Comparison of ENCODE assay signal across 11 mouse cellular contexts in genomic region chr2:118179873-118180585, GRCm38 (mm10).
DNase-seq lines count a peak whose midpoint lies in the region; ATAC-seq and TF ChIP-seq lines count a peak whose summit lies in the region.
"Had no signal": no experiment of that assay in that cellular context is flagged by ENCODE, and none has a peak within 500 bp of the region (broad histone marks: within the 10 kb centered on the region; RNA-seq: fewer than 3 reads in every experiment).

No protein-coding gene starts in this region.

- no peak overlapping the region for H3K27ac ChIP-seq in heart, postnatal 0 days (ENCODE audit: low read depth)
- H3K27ac ChIP-seq in embryonic facial prominence, embryonic 12.5 days, result peak overlapping the region; percentile 69
- no peak overlapping the region for H3K27ac ChIP-seq in hindbrain, embryonic 16.5 days (ENCODE audit: low read depth, low read length)
- H3K27ac ChIP-seq in midbrain, embryonic 16.5 days (ENCODE audit: low read length), result no peak overlapping the region
- H3K27ac ChIP-seq: macrophage had no signal

- intact Hi-C loops in heart, postnatal 36 days (cut with DNase I), result no loop called here
- intact Hi-C loops in gastrocnemius, postnatal 36 days (cut with DNase I), result no loop called here

- DNase-seq in heart, postnatal 0 days (ENCODE audit: low spot score), result no peak
- no peak for DNase-seq in heart, postnatal 36 days
- DNase-seq in gastrocnemius, postnatal 4 days (ENCODE audit: low spot score in 2 of 2), result no peak
- DNase-seq in adrenal gland, postnatal 25 days, result no peak
- no peak for DNase-seq in gastrocnemius, postnatal 36 days

- no peaks in the 10 kb centered on the region for H3K9me3 ChIP-seq in heart, postnatal 0 days (replicated peaks; ENCODE audit: control insufficient read depth, low read length)
- no peaks in the 10 kb centered on the region for H3K9me3 ChIP-seq in embryonic facial prominence, embryonic 12.5 days
- H3K9me3 ChIP-seq in hindbrain, embryonic 16.5 days (ENCODE audit: control insufficient read depth, low read length), result no peaks in the 10 kb centered on the region
- H3K9me3 ChIP-seq in midbrain, embryonic 16.5 days (replicated peaks; ENCODE audit: control insufficient read depth, low read length, poor library complexity, severe bottlenecking), result no peaks in the 10 kb centered on the region

- TF ChIP-seq EP300 in heart, postnatal 0 days (IDR thresholded peaks at IDR 0.05; ENCODE audit: low read depth), result no peak

- no peaks in the 10 kb centered on the region for H3K4me1 ChIP-seq in heart, postnatal 0 days (ENCODE audit: control insufficient read depth, insufficient read depth)
- peaks cover 4% of the 10 kb centered on the region; the same call in 1 of the 2 replicates for H3K4me1 ChIP-seq in embryonic facial prominence, embryonic 12.5 days
- no peaks in the 10 kb centered on the region for H3K4me1 ChIP-seq in hindbrain, embryonic 16.5 days (ENCODE audit: control insufficient read depth, insufficient read depth, low read depth, low read length)
- H3K4me1 ChIP-seq in midbrain, embryonic 16.5 days (ENCODE audit: control insufficient read depth, insufficient read depth, low read length), result 0 out of 2 replicates have a peak, but pooled peaks cover 2% of the 10 kb centered on the region

- H3K4me3 ChIP-seq in heart, postnatal 0 days (ENCODE audit: low read depth, low read length), result peak overlapping the region; percentile 22; the same call in 1 of the 2 replicates
- 0 out of 2 replicates have a peak overlapping the region, but pooled peaks have one; percentile 16 for H3K4me3 ChIP-seq in embryonic facial prominence, embryonic 12.5 days
- H3K4me3 ChIP-seq in hindbrain, embryonic 16.5 days (ENCODE audit: low read length), result no peak overlapping the region
- H3K4me3 ChIP-seq in midbrain, embryonic 16.5 days (ENCODE audit: low read depth, low read length), result no peak overlapping the region
- H3K4me3 ChIP-seq: erythroblast, embryonic 14.5 days had no signal

- no peaks in the 10 kb centered on the region for H3K27me3 ChIP-seq in heart, postnatal 0 days (ENCODE audit: control insufficient read depth, insufficient read depth, low read length)
- no peaks in the 10 kb centered on the region for H3K27me3 ChIP-seq in embryonic facial prominence, embryonic 12.5 days
- no peaks in the 10 kb centered on the region for H3K27me3 ChIP-seq in hindbrain, embryonic 16.5 days (replicated peaks; ENCODE audit: control insufficient read depth, insufficient read depth, low read length)
- H3K27me3 ChIP-seq in midbrain, embryonic 16.5 days (ENCODE audit: control insufficient read depth, insufficient read depth, low read depth, low read length), result no peaks in the 10 kb centered on the region
- H3K27me3 ChIP-seq: CH12.LX had no signal

- H3K36me3 ChIP-seq in heart, postnatal 0 days (replicated peaks; ENCODE audit: control insufficient read depth, insufficient read depth, low read length), result no peaks in the 10 kb centered on the region
- no peaks in the 10 kb centered on the region for H3K36me3 ChIP-seq in embryonic facial prominence, embryonic 12.5 days
- no peaks in the 10 kb centered on the region for H3K36me3 ChIP-seq in hindbrain, embryonic 16.5 days (ENCODE audit: control insufficient read depth, insufficient read depth, low read length)
- no peaks in the 10 kb centered on the region for H3K36me3 ChIP-seq in midbrain, embryonic 16.5 days (ENCODE audit: control insufficient read depth, insufficient read depth, low read length)

- peak overlapping the region; percentile 50 for H3K4me2 ChIP-seq in heart, postnatal 0 days (ENCODE audit: low read depth, low read length)
- H3K4me2 ChIP-seq in embryonic facial prominence, embryonic 12.5 days (replicated peaks), result peak overlapping the region; percentile 48
- H3K4me2 ChIP-seq in hindbrain, embryonic 16.5 days (ENCODE audit: low read length), result peak overlapping the region; percentile 44
- H3K4me2 ChIP-seq in midbrain, embryonic 16.5 days (ENCODE audit: low read length), result peak overlapping the region; percentile 42

- no peak overlapping the region for H3K9ac ChIP-seq in heart, postnatal 0 days (replicated peaks; ENCODE audit: low read depth, low read length)
- no peak overlapping the region for H3K9ac ChIP-seq in embryonic facial prominence, embryonic 12.5 days
- H3K9ac ChIP-seq in hindbrain, embryonic 16.5 days (ENCODE audit: low read depth, low read length), result no peak overlapping the region
- H3K9ac ChIP-seq in midbrain, embryonic 16.5 days (ENCODE audit: low read depth, low read length), result no peak overlapping the region

- no peak for ATAC-seq in heart, postnatal 0 days (ENCODE audit: insufficient read depth, low read depth)
- no peak for ATAC-seq in embryonic facial prominence, embryonic 12.5 days (ENCODE audit: insufficient number of reproducible peaks, insufficient read depth, low FRiP score, low TSS enrichment)
- ATAC-seq in hindbrain, embryonic 16.5 days, result no peak
- ATAC-seq in midbrain, embryonic 16.5 days, result no peak

- no peak for TF ChIP-seq CTCF in heart, postnatal 0 days (IDR thresholded peaks at IDR 0.05; ENCODE audit: low read depth)

Comparison
In these comparisons a context has a peak if more than half of its experiments do, and no peak if none do; other contexts are left out.
1. H3K4me3 ChIP-seq: peak in heart, postnatal 0 days (single experiment) and embryonic facial prominence, embryonic 12.5 days (single experiment); none in hindbrain, embryonic 16.5 days (single experiment) and midbrain, embryonic 16.5 days (single experiment).
2. Peak in every context shown above with its lines, with median percentiles within 50 percentile points of each other: H3K4me2 ChIP-seq.